Mouse (Mus musculus): Measurements from ENCODE around the gene Dgkh.

DNA sequence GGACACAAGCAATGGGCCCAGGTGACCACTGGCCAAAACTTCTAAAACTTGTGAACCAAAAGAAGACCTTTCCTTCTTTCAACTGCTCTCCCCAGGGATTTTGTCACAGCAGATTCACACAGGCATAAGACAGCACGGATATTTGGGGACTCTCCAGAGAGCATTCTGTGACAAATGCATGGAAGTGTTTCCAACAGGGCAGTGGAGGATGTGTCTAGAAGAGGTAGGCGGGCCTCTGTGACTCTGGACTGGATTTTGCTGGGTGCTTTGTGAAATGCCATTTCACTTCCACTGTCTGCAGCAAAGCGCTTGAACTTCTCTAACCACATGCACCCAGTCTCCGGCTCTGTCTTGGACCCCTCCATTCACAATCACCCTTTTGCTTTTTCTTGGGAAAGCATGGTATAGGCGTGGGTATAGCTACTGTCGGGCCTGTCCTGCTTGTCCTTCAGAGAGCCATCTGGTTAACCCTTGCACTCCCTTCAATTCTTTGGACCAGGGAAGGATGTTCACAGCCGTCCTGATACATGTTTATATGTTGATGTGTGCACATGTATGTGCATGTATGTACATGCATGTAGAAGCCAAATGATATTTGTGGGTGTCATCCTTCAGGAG lies 77.5 kb downstream of the Dgkh start:
- no peak for TF ChIP-seq CTCF (IDR thresholded peaks at IDR 0.05)
- TF ChIP-seq EP300 (IDR thresholded peaks at IDR 0.05): no peak

Data from lung, postnatal 0 days (tissue).